Mouse (Mus musculus) myocyte (in vitro differentiated cells): ENCODE measurements around the gene Polr3c. TPM values are rescaled to one million over a fixed set of nuclear protein-coding genes. Genes with fewer than 3 reads are reported as not detected.
"Not testable (repeated sequence)": the region's sequence is repeated elsewhere in the genome, so short reads cannot be mapped to it uniquely, and the experiment has no call there.

Experiments used
- H3K27me3 ChIP-seq: one replicate; pipeline ENCODE4 v1.6.1; 2011; ENCODE audit not compliant: control insufficient read depth, insufficient read depth, insufficient read length
- H3K36me3 ChIP-seq: one replicate; pipeline ENCODE4 v1.6.1; 2011; ENCODE audit not compliant: control insufficient read depth, insufficient read depth
- H3K4me2 ChIP-seq: one replicate; pipeline ENCODE4 v1.6.1; 2011; ENCODE audit warnings: low read depth, control low read depth
- H3K4me3 ChIP-seq: one replicate; pipeline ENCODE4 v1.5.1; 2011; ENCODE audit warnings: mild to moderate bottlenecking, control low read depth, moderate library complexity
- H3K79me2 ChIP-seq: one replicate; pipeline ENCODE4 v1.6.1; 2011; ENCODE audit not compliant: control insufficient read depth, insufficient read depth
- H3ac ChIP-seq: one replicate; pipeline ENCODE4 v1.6.1; 2011; ENCODE audit not compliant: control insufficient read depth, insufficient read length
- CEBPB ChIP-seq: IDR thresholded peaks from 2 replicates; pipeline ENCODE4 v1.6.1; 2011; ENCODE audit warnings: mild to moderate bottlenecking, moderate library complexity; ENCODE audit not compliant: poor library complexity, insufficient read depth, severe bottlenecking
- E2F4 ChIP-seq: IDR thresholded peaks from one replicate; pipeline ENCODE4 v1.6.1; 2011; ENCODE audit warnings: mild to moderate bottlenecking, control low read depth, moderate library complexity; ENCODE audit not compliant: insufficient read depth
- MAX ChIP-seq: IDR thresholded peaks from one replicate; pipeline ENCODE4 v1.6.1; 2011; ENCODE audit warnings: low read depth, mild to moderate bottlenecking, control low read depth
- MYOD1 ChIP-seq, 3 experiments: IDR thresholded peaks; one replicate each; pipeline ENCODE4 v1.6.1; 2011; ENCODE audit warnings: control low read depth in 2 of 3, low read depth in 2 of 3, mild to moderate bottlenecking in 2 of 3, moderate library complexity in 1 of 3; ENCODE audit not compliant: insufficient read length in 2 of 3, control insufficient read depth in 1 of 3
- MYOG ChIP-seq, 3 experiments: IDR thresholded peaks; one replicate each; pipeline ENCODE4 v1.6.1; 2011; ENCODE audit warnings: control low read depth in 2 of 3, low read depth in 2 of 3, mild to moderate bottlenecking in 2 of 3; ENCODE audit not compliant: insufficient read length in 2 of 3, control insufficient read depth in 1 of 3, insufficient read depth in 1 of 3
- POLR2A ChIP-seq: IDR thresholded peaks from one replicate; pipeline ENCODE4 v1.6.1; 2011; ENCODE audit warnings: low read depth, mild to moderate bottlenecking, control low read depth, moderate library complexity; ENCODE audit not compliant: insufficient read length
- POLR2AphosphoS2 ChIP-seq: IDR thresholded peaks from one replicate; pipeline ENCODE4 v1.6.1; 2011; ENCODE audit warnings: low read depth, control low read depth; ENCODE audit not compliant: insufficient read length
- REST ChIP-seq: IDR thresholded peaks from one replicate; pipeline ENCODE4 v1.6.1; 2011; ENCODE audit warnings: mild to moderate bottlenecking, control low read depth, moderate library complexity; ENCODE audit not compliant: insufficient read depth, insufficient read length
- SRF ChIP-seq: IDR thresholded peaks from one replicate; pipeline ENCODE4 v1.6.1; 2011; ENCODE audit warnings: low read depth; ENCODE audit not compliant: control insufficient read depth, insufficient read length
- TCF12 ChIP-seq: IDR thresholded peaks from one replicate; pipeline ENCODE4 v1.6.1; 2011; ENCODE audit warnings: mild to moderate bottlenecking, control low read depth; ENCODE audit not compliant: poor library complexity, insufficient read depth, severe bottlenecking
- TCF3 ChIP-seq: IDR thresholded peaks from one replicate; pipeline ENCODE4 v1.6.1; 2011; ENCODE audit warnings: low read depth, control low read depth; ENCODE audit not compliant: insufficient read length
- USF1 ChIP-seq: IDR thresholded peaks from one replicate; pipeline ENCODE4 v1.6.1; 2011; ENCODE audit warnings: low read depth, mild to moderate bottlenecking, control low read depth, moderate library complexity
- polyA plus RNA-seq: library from polyadenylated mRNA; unstranded; fragments of >200 nt; fragmentation: generic; extraction: Trizol; gene quantifications from one replicate; pipeline ENCODE4 v1.2.1, GENCODE M21; 2012; ENCODE audit warnings: missing spikeins

The Polr3c gene
- polyA plus RNA-seq, 1 experiment: 46.6 TPM

- Histone ChIP-seq H3K36me3 (no peaks in the 10 kb centered on the region), H3ac (no peak overlapping the region), H3K4me2 (no peak overlapping the region), H3K27me3 (no peaks in the 10 kb centered on the region), H3K4me3 (no peak overlapping the region), H3K79me2 (no peaks in the 10 kb centered on the region)
- TF ChIP-seq E2F4 (no peak), CEBPB (no peak), TCF12 (no peak), SRF (no peak), TCF3 (no peak), MYOD1 (IDR thresholded peaks at IDR 0.05; ENCODE audit: control insufficient read depth in 1 of 3, insufficient read length in 2 of 3, low read depth in 2 of 3) (no peak), MAX (no peak), POLR2AphosphoS2 (no peak), POLR2A (no peak), REST (no peak)
These were observed 58.9 kb downstream of the Polr3c start for GRCm38 (mm10) chr3:96668424-96669067.

- no peaks in the 10 kb centered on the region for H3K36me3 ChIP-seq
- no peak overlapping the region for H3K4me3 ChIP-seq
- no peaks in the 10 kb centered on the region for H3K79me2 ChIP-seq
- H3K4me2 ChIP-seq: no peak overlapping the region
- no peaks in the 10 kb centered on the region for H3K27me3 ChIP-seq
- no peak for TF ChIP-seq MYOD1 (IDR thresholded peaks at IDR 0.05; ENCODE audit: control insufficient read depth in 1 of 3, insufficient read length in 2 of 3, low read depth in 2 of 3)
- TF ChIP-seq E2F4: no peak
- TF ChIP-seq POLR2A: no peak
- no peak overlapping the region for H3ac ChIP-seq
These were observed 60.1 kb downstream of the Polr3c start for GRCm38 (mm10) chr3:96667316-96667715.

DNA sequence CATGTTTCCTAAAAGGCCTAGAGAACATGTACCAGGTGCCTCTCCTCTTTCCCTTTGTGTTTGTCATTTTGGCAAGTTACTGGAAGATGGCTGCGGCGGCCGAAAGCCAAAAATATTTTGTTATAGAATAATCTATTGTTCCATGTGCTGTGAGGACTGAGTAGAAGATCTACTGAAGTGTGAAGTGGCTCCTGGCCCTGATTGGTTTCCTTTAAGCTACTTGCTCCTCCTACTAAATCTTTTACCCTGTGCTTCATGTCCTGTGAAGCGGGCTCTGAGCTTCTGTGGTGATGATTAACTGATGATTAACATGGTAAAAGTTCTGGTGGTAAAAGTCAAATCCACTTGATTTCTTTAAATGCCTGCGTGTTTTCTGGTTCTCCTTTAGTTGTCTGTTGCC is 60.5 kb downstream of the Polr3c start:
- TF ChIP-seq SRF (no peak), USF1 (no peak), TCF12 (no peak), REST (no peak), MYOD1 (IDR thresholded peaks at IDR 0.05; ENCODE audit: control insufficient read depth in 1 of 3, insufficient read length in 2 of 3, low read depth in 2 of 3) (no peak), CEBPB (no peak), MYOG (IDR thresholded peaks at IDR 0.05; ENCODE audit: control insufficient read depth in 1 of 3, insufficient read depth in 1 of 3, insufficient read length in 2 of 3, low read depth in 2 of 3) (no peak), TCF3 (no peak), E2F4 (no peak), POLR2AphosphoS2 (no peak)
- H3K27me3 ChIP-seq: no peaks in the 10 kb centered on the region
- H3K36me3 ChIP-seq: no peaks in the 10 kb centered on the region
- H3K79me2 ChIP-seq: no peaks in the 10 kb centered on the region
- no peak overlapping the region for H3K4me3 ChIP-seq
- no peak overlapping the region for H3K4me2 ChIP-seq
- H3ac ChIP-seq: no peak overlapping the region

- H3K79me2 ChIP-seq, H3K36me3 ChIP-seq, H3K27me3 ChIP-seq, H3ac ChIP-seq, H3K4me3 ChIP-seq, H3K4me2 ChIP-seq: not testable (repeated sequence)
These were observed 61.6 kb downstream of the Polr3c start for GRCm38 (mm10) chr3:96665732-96666363.

DNA sequence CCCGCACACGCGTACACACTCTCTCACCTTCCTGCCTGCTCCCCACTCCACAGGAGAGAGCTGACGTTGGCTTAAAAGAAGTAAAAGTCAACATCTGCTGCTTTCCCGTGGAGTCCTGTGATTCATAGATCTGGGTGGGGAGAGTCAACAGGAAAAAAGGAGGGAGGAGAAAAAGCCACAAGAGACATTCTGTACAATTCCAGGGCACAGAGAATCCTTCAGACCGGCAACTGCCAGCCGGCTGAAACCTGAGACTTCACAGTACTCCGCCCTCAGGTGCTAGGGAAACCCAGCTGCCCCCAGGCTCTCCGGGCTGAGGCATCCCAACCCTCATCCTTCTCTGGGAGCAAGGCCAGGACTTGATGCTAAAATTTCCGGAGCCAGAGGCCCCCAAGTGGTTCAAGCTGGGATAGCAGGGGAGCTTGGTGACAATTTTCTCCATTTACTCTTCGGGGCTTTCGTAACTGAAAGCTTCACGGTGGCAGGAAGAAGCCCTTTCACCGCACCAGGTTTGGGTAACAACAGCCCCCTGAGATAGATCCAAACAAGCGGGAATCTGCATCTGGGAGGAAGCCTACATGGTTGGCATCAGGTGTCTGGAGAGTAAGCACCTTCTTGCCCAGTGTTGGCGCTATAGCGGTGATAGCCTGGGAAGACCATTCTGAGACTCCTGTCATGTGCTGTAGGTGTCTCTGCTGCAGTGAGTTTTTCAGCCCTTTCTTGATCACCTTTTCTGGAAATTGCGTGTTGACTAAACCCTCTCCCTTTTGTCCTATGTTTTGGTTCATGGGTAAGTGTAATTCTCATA is 63.8 kb downstream of the Polr3c start:
- no peak for TF ChIP-seq E2F4
- no peak for TF ChIP-seq MAX
- TF ChIP-seq POLR2AphosphoS2: no peak
- no peak for TF ChIP-seq TCF3
- TF ChIP-seq SRF: no peak
- TF ChIP-seq TCF12: peak; percentile 15
- TF ChIP-seq MYOG (IDR thresholded peaks at IDR 0.05; ENCODE audit: control insufficient read depth in 1 of 3, insufficient read depth in 1 of 3, insufficient read length in 2 of 3, low read depth in 2 of 3): peak in 2 of 3 experiments; percentile 42 to 74
- no peak for TF ChIP-seq CEBPB
- no peak for TF ChIP-seq USF1
- TF ChIP-seq REST: no peak
- peak; percentile 30 to 44 (median 44) for TF ChIP-seq MYOD1 (IDR thresholded peaks at IDR 0.05; ENCODE audit: control insufficient read depth in 1 of 3, insufficient read length in 2 of 3, low read depth in 2 of 3)
- TF ChIP-seq POLR2A: no peak
- H3K36me3 ChIP-seq: no peaks in the 10 kb centered on the region
- peak overlapping the region; percentile 12 for H3K4me3 ChIP-seq
- no peaks in the 10 kb centered on the region for H3K79me2 ChIP-seq
- no peaks in the 10 kb centered on the region for H3K27me3 ChIP-seq
- H3ac ChIP-seq: no peak overlapping the region
- peak overlapping the region; percentile 91 for H3K4me2 ChIP-seq
